Mouse (Mus musculus): Measurements from ENCODE around the gene D7Ertd443e.

Gene D7Ertd443e

DNA sequence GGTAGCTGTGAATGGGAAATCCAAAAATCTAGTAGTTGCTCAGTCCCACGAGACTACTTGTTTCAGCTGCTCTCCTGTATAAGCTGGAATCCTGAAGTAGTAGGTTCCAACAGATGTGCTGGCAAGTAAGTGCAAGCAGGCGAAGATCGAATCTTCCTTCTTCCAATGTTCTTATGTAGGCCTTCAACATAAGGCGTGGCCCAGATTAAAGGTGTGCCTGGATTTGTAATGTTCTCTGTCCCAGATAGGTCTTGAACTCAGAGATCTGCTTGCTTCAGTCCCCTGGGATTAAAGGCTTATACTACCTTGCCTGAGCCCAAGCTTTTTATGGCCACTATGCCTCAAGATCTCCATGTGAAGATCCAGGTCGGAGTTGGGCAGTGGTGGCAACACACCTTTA lies at the start of gene D7Ertd443e:
D7Ertd443e (minus strand) TSS at position 101 of the 400 bp plus-strand sequence.
- no peak for DNase-seq (ENCODE audit: low read depth, low spot score)

DNA sequence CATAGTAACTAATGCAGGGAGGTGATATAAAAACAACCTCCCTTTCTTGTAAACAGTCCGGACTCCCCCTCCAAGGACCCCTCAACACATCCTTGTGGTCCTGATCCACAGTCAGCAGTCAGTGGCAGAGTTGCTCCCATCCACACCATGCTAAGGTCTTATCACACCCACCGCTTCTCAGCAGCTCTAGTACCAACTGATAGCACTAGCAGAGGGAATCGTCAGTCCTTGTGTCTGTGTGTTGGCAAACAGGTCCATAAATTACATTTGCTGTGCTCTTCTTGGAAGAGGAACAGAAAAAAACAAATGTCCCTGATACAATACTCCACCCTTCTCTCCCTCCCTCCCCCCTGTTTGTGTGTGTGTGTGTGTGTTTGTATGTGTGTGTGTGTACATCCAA lies 46.2 kb upstream of the D7Ertd443e start:
- no peak for DNase-seq (ENCODE audit: low read depth, low spot score)

DNA sequence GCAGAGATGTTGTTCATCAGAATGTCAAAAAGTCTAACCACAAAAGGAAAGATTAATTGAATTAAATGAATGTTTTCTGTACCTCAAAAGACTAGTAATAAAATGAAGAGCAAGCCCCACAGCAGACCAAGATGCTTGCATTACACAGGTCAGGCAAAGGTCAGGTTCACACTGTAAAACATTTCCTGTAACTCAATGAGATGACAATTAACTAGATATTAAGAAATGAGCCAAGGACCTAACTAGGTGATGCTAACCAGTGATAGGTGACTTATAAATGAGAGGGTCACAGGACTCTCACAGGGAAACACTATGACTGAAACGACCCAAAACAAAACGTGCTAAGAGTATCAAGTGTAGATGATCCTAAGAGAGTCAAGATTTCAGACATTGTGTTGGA lies 43.2 kb upstream of the D7Ertd443e start:
- DNase-seq (ENCODE audit: low read depth, low spot score) = no peak

DNA sequence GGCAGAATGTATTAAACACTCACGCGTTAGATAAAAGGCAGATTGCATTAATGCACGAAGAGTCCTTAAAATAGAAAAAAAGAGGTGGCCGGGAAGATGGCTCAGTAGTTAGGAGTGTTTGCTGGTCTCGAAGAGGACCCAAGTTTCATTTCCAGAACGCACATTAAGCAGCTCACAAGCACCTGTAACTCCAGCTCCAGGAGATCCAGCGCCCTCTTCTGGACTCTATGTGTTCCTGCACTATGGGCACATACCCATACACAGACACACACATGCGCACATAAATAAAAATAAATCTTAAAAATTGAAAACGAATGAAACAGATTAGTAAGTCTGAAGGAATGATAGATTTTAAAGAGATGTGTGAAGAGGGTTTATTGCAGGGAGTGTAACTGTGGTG lies 29.6 kb upstream of the D7Ertd443e start:
- DNase-seq (ENCODE audit: low read depth, low spot score) = no peak

DNA sequence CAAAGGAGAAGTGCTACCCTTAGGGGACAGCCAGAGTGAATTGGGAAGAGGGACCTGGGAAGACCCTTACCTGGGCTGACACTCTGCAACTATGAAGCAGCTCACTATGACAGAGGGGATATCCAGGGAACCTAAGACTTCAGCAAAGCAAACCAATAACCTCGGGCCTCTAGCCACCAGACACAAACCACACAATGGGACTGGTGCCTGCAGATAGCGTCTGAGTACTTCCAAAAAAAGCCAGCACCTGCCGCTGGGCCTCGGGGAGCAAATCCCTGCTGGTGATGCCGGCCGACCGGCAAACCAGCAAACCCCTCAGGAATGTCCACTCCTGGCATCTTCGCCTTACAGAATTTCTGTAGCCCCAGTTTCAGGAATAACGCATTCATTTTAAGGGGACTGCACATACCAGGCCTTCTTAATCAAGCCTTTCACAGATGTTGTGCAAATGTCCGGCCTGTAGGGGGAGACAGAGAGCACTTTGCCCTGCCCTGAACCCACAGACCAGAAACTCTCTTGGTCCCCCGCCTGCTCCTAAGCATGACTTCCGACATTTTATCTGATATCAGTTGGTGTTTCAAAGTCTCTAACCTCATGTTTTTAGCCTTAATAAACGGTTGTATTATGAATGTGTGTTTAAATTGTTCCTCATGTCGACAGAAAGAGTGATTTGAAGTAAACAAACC lies 28.7 kb upstream of the D7Ertd443e start:
- no peak for DNase-seq (ENCODE audit: low read depth, low spot score)

DNA sequence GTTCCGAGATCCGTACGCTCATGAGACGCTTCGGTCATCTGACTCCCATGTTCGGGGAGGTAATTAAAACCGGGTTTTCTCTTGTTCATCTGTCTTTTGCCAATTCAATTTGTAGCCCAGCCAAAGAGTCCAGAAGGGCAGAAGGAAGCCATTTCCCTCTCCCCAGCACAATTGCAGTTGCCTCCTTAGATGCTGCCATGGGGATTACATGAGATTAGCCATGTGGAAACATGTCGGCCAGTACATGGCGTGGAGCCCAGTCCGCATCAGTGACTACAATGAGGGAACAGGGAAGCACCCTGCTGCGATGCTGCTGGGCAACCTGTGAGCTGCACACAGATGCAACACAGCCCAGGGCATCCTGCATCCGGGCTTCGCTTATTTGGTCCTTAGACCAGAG lies 23.2 kb upstream of the D7Ertd443e start:
- DNase-seq (ENCODE audit: low read depth, low spot score) = peak; percentile 43

DNA sequence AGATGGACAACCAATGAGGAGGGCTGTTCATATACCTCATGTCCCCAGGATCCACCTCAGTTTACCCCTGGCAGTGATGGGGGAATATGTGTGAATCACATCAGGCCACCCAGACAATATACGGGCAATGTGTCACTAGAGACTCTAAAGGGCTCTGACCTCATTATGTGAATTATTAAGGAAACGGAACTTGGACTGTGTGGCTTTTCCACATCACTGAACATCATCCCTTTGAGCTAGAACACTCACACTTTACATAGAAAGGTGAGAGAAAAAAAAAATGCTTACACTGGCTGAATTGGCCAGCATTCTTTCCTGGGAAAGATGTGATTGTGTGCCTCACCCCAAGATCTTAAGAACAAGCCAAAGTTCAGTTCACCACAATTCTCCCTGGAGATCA lies 15.3 kb upstream of the D7Ertd443e start:
- DNase-seq (ENCODE audit: low read depth, low spot score) = no peak

DNA sequence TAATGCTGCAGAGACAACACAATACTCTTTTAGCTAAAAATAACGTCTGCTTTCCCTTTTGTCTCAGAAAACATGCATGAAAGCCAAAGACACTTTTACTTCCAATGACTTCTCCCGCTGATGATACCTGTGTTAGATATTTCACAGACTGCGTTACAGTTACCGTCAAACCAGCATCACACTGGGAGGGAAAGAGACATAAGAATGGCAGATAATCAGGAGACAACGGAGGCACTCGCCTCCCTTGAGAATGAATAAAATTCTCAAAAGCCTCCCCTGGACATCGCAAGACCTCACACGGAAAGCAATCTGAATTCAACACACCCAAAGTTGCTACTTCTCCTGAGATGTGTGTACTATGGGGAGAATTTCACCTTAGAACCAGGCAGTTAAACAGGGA lies 11.3 kb upstream of the D7Ertd443e start:
- no peak for DNase-seq (ENCODE audit: low read depth, low spot score)

DNA sequence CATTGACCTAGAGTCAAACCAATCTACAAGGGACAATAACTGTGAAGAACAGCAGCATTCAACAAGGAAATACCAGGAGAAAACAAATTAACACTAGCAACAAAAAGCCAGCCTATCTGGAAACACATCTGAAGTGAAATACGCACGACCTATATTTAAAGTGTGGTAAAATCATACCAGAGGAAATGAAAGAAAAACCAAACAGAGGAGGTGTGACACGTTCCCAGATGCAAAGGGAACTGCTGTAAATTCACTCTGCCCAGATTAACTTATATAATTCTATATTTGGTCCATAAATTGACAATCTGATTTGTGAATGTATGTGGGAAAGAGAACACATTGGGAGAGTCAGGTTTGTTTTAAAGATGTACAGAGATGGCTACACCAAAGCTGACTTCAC lies 2.7 kb downstream of the D7Ertd443e start:
- DNase-seq (ENCODE audit: low read depth, low spot score) = no peak

DNA sequence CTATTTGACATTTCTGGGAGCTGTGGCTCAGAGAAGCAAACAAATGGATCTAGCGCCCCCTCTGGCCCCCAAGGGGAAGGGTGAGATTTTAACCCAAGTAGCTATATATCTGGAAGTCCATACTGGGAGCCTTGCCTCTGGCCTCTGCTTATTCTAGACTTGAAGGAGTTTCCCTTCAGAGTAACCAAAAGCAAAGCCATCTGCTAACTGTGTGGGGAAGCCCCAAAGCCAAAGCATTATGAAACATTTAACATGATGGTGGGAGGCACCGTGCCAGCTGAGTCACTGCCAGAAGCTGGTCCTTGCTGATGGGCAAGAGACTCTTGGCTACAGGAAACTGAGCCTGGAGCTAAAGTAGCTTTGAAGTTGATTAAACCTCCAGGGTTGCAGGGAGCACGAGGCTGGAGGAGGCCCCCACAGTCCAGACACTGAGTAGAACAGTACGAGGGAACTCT lies 4.0 kb downstream of the D7Ertd443e start:
- peak; percentile 4 for DNase-seq (ENCODE audit: low read depth, low spot score)

DNA sequence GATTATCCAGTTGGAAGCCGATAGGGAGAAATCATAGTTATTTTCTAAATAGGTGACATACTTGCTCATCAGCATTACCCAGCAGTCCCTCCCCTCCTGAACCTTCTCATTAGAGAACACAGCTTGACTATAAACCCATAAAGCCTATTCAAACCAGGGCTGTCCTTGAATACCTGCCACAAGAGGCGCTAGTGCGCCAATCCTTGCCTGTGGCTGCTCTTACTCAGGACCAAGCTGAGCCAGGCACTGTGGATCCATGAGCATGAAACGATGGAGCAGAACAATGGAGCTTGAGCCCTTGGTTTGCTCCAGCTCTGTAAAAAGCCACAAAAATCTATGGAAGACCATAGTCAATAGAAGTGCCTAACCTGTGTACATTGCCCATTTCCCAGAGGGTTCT lies 7.2 kb downstream of the D7Ertd443e start:
- DNase-seq (ENCODE audit: low read depth, low spot score) = peak; percentile 32

DNA sequence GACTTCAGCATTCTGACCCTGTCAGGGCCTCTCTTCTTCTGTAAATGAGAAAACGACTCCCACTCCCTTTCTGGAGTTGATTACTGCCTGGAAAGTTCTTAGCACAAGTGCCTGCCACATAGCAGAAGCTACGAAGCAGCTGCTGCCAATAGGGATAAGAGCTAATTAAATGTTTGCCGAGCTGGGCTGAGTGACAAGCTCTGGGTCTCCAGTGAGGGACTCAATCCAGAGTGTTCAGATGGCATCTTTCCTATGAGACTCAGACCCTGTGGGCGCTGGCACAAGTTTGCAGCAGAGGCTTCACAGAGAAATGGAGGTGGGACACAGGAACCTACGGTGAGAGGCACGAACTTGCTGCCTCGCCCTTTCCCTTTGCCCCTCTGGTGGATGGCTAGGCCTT lies 8.7 kb downstream of the D7Ertd443e start:
- DNase-seq (ENCODE audit: low read depth, low spot score) = no peak

DNA sequence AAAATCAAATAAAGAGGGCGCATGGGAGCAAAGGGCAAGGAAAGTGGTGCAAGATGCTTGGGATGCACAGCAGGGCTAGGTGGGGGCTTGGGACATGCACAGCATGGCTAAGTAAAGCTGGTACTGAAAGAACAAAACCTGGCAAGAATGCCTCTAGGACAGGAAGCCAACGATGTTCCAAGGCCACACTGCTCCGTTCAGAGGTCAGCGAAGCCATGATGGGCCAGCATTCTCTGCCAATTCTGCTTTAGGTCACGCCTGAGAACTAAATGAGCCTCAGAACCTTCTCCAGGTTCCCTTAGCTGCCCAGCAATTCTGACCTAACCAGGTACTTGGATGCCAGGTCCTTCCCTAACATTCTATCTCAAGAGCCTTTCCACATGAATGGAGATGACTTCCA lies 13.2 kb downstream of the D7Ertd443e start:
- no peak for DNase-seq (ENCODE audit: low read depth, low spot score)

DNA sequence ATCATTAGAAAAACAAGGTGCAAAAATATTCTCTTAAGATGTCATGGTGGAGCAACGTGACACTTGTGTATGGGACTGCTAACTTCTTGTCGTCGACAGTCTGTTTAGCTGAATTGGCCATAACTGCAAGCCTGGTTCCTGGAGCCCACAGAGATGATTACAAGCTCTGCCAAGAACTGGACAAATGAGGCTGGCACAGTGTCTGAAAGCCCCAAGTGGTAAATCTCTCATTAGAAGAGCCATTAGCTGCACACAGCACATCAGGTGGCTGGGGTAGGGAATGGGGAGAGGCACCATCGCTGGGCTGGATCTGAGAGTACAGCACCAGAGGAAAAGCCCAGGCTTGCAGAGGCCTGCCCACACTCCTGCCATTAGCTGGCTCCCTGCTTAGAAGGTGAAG lies 16.2 kb downstream of the D7Ertd443e start:
- DNase-seq (ENCODE audit: low read depth, low spot score) = no peak

DNA sequence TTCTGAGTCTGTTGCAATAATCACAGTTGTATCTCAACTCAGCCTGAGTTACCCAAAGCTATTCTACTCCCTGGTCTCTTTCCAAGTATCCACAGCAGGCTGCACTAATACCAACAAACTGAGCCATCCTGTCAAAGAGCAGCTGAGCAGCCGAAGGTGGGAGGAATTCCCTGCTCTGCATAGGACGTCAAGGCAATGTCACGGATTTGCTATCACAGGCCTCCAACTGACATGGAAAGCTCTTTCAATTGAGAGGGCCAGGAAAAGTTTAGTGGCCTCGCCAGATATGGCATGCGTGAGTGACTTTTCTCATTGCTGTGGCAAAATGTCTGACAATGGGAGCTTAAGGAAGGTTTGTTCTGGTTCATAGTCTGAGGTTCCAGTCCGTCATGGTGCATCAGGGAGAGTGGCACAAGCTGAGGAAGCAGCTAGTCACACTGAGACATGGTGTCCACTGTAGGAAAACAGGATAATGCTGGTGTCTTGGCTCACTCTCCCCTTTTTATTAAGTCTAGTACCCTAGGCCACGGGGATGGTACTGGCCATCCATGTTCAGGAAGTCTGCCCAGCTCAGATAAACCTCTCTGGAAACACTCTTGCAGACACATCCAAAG lies 23.1 kb downstream of the D7Ertd443e start:
- no peak for DNase-seq (ENCODE audit: low read depth, low spot score)

DNA sequence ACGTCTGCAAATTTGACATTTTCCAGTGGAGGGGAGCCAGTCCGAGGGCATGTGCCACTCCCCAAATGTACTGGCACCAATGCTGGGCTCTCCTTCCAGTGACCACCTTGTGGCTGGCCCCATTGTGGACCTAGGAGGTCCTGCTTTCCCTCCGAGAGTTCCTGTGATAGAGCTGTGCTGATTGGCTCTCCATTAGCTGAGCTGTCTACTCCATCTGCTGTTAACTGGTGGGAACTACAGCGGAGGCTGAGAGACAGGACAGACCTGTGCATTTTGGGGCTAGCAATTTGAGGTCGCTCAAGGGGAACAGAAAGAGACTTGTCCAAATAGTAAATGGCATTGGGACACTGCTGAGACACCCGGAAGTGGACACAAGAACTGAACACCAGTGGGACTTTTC lies 36.6 kb downstream of the D7Ertd443e start:
- DNase-seq (ENCODE audit: low read depth, low spot score) = peak; percentile 17

DNA sequence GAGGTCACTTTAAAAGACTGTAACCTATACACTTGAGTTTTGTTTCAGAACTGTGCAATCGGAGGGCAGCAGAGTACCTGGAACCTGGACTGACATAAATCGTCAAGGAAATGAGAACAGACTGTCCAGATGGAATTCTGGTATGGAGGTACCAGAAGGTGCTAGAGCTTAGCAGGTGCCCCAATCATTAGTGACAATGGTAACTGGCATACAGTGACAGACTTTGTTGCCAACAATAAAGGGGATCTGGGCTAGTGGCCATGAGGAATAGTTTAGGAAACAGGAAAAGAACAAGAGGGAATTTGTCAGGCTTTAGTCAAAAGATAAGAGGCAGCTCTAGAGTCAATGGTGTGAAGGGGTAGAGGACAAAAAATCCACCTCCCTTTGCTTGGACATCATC lies 43.3 kb downstream of the D7Ertd443e start:
- no peak for DNase-seq (ENCODE audit: low read depth, low spot score)

DNA sequence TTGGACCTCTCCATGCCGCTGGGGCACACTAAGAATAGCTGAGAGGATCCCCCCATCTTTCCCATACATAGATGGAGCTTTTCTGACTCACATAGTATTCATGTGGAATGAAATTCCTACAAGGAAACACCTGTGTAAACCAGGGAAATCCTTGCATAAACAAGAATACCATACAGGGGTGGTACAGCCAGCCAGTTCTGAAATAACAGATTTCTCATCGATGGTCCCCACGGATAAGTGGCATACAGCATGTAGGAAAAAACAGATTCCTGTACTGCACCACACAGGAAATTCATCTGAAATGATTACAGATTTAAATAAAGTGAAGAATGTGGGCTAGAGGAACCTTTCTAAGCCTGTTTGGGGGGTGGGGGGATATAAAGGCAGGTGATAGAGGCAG lies 49.5 kb downstream of the D7Ertd443e start:
- DNase-seq (ENCODE audit: low read depth, low spot score) = no peak

DNA sequence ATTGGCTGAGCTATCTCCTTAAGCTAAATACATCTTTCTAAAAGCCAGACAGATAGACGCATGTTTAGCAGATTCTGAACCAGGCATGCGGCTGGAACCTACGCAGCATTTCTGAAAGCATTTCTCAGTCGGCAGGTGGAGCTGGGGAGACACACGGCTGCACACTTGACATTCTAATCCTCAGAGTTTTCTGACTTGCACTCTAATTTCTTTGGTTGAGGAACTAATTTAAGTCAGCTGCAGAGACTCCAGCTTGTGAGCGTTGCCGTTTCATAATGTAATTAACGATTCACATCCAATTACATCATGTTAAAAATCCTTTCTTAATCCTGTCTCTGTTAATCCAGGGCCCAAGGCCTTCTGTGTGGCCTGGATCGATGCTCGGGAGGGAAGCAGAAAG lies 64.5 kb downstream of the D7Ertd443e start:
- DNase-seq (ENCODE audit: low read depth, low spot score) = peak; percentile 23

DNA sequence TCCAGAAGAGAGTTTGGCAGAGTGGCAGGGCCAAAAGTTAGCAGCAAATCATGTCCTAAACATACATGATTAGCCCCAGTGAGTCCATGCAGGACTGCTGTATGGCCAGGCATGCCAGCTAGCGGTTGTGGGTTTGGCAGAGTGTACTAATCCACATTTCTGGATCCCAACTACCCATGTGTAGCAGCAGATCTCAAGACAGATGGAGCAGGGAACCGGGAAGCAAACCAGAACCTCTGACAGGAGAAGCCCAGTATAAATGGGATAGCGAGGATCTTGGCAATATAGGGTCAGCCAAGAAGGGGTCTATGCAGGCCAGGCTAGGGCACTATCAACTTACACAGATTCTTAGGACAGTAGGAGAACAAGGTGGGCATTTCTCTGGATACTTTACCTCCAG lies 83.4 kb downstream of the D7Ertd443e start:
- no peak for DNase-seq (ENCODE audit: low read depth, low spot score)

DNA sequence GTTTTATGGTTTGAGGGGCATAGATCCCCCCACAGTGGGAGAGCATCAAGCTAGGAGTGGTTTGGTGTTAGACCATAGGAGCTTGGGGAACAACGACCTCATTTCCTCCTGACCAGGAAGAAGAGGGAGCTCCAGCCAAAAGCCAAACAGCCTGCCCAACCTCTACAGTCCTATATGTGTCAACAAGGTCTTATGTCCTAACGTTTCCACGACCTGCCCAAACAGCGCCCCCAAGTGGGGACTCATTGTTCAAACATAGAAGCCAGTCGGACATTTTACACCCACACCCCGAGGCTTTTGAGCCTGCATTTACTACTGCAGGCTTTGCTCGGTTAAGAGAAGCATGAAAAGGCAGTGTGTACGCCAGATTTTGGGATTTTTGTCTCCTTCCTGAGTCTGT lies 84.2 kb downstream of the D7Ertd443e start:
- no peak for DNase-seq (ENCODE audit: low read depth, low spot score)

DNA sequence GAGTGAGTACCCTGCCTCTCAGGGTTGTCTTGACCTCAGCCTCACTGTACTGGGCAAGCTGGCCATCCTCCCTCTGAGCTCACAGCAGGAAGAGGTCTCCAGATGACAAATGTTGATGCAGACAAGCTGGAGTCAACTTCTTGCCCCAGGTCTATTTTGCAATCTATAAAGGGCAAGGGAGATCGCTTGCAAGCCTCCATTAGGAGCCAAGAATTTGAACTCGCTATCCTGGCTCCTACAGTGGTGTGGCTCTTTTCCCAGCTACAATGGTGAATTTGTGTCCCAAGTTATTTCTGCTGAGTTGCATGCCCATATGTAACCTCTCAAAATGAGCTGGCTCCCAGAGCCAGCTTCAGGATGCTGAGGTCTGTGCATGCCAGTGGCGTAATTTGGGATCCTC lies 92.7 kb downstream of the D7Ertd443e start:
- DNase-seq (ENCODE audit: low read depth, low spot score) = no peak

DNA sequence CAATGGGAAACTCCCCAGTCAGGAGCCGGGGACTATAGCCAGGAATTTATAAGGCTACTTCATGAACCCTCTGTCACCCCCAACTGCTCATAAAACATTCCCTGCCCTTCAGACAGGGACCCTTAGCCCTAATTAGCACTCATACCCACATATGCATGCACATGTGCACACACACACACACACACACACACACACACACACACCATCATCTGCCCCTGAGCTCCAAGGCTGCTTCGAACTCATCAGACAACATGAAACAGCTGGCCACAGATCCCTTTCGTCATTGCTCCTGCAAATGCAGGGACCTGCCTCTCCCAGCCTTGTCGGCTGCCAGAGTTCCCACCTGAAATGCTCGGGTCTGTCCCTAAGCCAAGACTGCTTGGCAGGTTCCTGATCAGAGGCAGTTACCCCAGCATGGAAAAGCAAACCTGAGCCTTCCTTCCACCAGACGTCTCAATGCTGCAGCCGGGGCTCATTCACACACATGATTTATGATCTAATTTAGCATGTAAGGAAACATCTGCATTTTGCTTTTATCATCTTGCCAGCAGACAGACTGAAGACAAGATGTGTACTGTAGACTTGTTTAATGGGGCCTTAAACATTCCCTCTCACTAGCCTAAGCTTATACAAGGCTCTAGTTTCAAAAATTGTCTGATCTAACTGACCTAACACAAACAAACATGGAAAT lies 95.7 kb downstream of the D7Ertd443e start:
- DNase-seq (ENCODE audit: low read depth, low spot score) = no peak
